Mouse (Mus musculus) CH12.LX (cell line): ENCODE data around the gene Irx5.

Experiments used
- CTCF ChIP-seq, 2 experiments: IDR thresholded peaks in 1 of 2; conservative IDR thresholded peaks in 1 of 2; 2 replicates each; pipeline ENCODE4 v1.5.1; 2011 to 2012; ENCODE audit warnings: low read depth in 2 of 2, low read length in 2 of 2, improper control_type of control experiment in 1 of 2, inconsistent platforms in 1 of 2, mild to moderate bottlenecking in 1 of 2, moderate library complexity in 1 of 2
- EP300 ChIP-seq: IDR thresholded peaks from 2 replicates; pipeline ENCODE4 v1.6.1; 2011; ENCODE audit warnings: low read length, improper control_type of control experiment
- IRF4 ChIP-seq: IDR thresholded peaks from 2 replicates; pipeline ENCODE4 v1.6.1; 2014; ENCODE audit warnings: low read depth, mild to moderate bottlenecking, inconsistent platforms, low read length, improper control_type of control experiment
- MAZ ChIP-seq: IDR thresholded peaks from 2 replicates; pipeline ENCODE4 v1.6.1; 2012; ENCODE audit warnings: low read depth, mild to moderate bottlenecking, inconsistent platforms, low read length, improper control_type of control experiment, moderate library complexity
- POLR2A ChIP-seq: IDR thresholded peaks from 2 replicates; pipeline ENCODE4 v1.6.1; 2011; ENCODE audit warnings: low read depth, mild to moderate bottlenecking, improper control_type of control experiment, low read length
- USF1 ChIP-seq: IDR thresholded peaks from 2 replicates; pipeline ENCODE4 v1.6.1; 2014; ENCODE audit warnings: low read depth, mild to moderate bottlenecking, inconsistent platforms, low read length, improper control_type of control experiment
- ZC3H11A ChIP-seq: IDR thresholded peaks from 2 replicates; pipeline ENCODE4 v1.6.1; 2012; ENCODE audit warnings: low read depth, mild to moderate bottlenecking, inconsistent platforms, low read length, improper control_type of control experiment
- ZKSCAN1 ChIP-seq: IDR thresholded peaks from 2 replicates; pipeline ENCODE4 v1.6.1; 2012; ENCODE audit warnings: low read depth, inconsistent platforms, low read length, improper control_type of control experiment, borderline replicate concordance

GRCm38 (mm10) chr8:92323751-92324150 lies 33.7 kb upstream of the Irx5 start:
- TF ChIP-seq POLR2A (no peak), EP300 (no peak), ZKSCAN1 (no peak), CTCF (conservative IDR thresholded peaks at IDR 0.05 in 1 of 2, IDR thresholded peaks at IDR 0.05 in 1 of 2; ENCODE audit: low read depth in 2 of 2, low read length in 2 of 2) (no peak), USF1 (no peak), ZC3H11A (no peak), IRF4 (no peak), MAZ (no peak)
